Mouse (Mus musculus) left cerebral cortex, adult 8-10 months (tissue): ENCODE results near the gene Il21. TPM values are rescaled to one million over a fixed set of nuclear protein-coding genes. Genes with fewer than 3 reads are reported as not detected.
A peak's percentile ranks its signal among the peaks of the same experiment; 100 is the strongest.

Source experiments
- DNase-seq, 2 experiments: peaks; one replicate each; pipeline ENCODE4 v3.0.0; 2022; ENCODE audit warnings: low spot score in 2 of 2
- total RNA-seq, 4 experiments: library from RNA; stranded (reverse); gene quantifications; 2 replicates each; pipeline ENCODE4 v1.2.4; 2022

Gene Il21
- total RNA-seq, result under 1 TPM in 3 of 4 experiments, not detected in 1; 0.11 to 0.54 (median 0.12) TPM

DNA sequence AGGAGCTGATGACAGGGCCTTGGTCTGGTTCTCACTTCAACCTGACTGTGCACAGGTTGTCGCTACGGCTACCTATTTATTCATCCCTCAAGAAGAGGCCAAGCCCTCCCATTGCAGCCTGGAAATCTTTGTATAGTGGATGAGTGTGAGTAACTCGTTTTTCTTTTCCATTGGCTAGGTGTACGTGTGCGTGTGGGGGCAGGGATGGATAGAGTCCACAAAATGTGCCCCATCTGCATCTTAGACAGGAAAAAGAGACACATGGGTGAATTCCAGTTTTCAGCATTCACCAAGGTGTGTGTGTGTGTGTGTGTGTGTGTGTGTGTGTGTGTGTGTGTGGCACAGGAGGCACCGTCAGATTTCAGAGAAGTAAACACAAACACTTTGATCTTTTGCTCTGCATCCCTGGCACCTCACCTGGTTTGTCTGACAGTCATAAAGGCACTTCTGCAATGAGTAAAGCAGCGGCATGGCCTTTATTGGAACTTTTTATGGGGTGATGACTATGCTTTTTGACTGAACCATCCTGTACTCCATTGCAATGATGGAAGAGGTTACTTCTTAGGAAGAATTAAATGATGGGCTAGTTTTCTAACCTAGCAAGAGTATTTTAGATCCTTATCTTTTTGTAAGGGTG lies at the start of gene Il21:
Gene Il21 (minus strand): TSS at position 51 of the 637 bp plus-strand sequence.
- DNase-seq, result no peak

DNA sequence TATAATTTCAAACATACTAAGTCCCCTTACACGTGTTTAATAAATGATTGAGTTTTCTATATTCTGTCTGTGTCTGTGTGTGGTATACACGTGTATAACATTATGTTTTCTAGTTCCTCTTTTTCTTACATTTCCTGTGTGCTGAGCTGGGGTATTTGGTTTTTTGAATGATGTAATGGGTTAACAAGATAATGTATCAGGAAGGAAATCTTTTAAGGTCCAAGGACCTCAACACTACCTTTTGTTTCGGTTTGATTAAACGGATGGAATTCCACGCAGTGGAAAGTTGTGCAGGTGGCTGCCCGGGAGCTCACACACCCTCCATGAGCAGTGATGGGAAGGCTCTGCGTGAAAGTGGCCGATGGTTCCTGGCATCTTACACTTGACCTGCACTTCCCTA lies 48.4 kb upstream of the Il21 start:
- DNase-seq, result no peak

DNA sequence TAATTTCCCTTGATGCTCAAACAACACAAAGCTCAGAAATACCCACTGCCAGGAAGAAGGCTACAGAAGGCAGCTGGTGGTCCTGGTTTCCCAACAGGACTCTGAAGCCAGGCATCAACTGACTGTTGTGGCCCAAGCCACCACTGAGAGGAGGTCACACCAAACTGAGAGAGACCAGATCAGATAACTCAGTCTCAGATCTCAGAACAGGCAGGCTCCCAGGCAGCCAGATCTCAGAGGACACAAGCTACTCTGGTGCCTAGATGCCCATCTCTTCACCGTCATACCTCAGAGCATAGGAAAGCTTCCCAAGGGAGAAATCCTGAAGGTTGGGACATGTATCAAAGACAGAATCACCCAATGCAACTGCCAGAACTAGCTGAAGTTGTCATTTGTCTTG lies 47.8 kb upstream of the Il21 start:
- DNase-seq, result no peak

DNA sequence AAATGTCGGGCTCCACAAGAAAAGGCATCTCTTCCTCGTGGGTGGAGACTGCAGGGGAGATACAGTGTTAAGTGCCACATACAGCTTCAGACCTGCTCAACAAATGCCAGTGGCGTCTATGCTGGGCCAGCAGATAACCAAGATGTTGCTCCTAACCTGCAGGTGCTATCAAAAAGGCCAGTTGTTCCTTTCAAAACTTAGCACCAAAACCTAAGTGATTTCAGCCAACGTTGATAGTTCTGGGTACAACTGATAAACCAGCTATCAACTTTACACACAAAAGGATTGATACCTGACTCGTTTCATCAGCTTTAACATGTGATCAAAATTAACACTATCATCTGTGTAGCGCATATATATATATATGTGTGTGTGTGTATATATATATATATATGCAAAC lies 42.2 kb upstream of the Il21 start:
- DNase-seq, result no peak

DNA sequence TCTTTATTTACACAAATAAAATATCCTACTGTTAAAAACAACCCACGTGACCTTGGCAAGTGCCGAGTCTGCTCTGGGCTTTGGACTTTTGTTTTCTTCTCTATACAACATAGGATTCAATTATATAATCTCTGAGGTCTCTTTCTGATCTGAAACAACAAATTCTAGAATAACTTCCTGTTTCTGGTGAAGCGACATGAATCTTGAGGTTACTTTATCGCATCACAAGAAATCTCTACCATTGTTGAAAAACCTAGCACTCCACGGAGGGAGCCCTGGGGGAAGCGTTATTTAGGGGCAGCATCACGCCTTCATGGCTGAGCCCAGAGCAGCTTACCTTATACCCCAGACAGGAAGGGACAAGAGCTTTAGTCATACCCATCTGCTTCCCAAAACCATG lies 40.7 kb upstream of the Il21 start:
- DNase-seq, result no peak

DNA sequence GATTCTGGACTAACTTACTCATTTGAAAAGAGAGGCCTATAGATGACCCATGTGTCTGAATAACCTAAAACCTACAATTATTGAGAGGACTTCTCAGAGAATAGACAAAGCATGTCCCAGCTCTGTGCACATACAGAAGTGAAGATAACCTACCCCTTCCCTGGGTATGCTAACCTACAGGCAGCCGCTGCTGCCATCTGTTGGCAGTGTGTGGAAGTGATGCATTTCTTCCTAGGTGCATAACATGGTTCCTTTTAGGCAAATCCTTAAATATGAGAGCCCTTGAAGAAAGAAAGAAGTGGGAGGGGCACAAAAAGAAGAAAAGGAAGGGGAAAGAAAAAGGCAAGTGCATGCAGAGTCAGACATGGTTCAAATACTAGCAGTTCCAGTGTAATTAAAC lies 38.8 kb upstream of the Il21 start:
- DNase-seq, result peak in 1 of 2 experiments; percentile 47

DNA sequence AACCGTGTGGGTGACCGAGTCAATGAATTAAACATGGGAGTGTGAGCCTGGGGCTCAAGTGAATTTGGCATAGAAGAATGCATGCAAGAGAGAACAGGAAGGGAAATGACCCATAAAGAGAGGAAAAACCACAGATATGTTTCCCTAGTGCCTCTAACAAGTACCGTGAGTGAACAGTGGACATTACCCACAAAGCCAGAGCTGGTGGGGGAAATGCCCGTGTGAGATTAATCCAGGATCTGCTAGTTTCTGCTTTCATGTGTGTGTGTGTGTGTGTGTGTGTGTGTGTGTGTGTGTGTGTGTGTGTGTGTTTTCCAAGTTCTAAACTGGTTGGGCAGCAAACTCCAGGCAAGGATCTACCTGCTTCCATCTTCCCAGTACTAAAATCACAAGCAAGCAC lies 37.5 kb upstream of the Il21 start:
- DNase-seq, result no peak

DNA sequence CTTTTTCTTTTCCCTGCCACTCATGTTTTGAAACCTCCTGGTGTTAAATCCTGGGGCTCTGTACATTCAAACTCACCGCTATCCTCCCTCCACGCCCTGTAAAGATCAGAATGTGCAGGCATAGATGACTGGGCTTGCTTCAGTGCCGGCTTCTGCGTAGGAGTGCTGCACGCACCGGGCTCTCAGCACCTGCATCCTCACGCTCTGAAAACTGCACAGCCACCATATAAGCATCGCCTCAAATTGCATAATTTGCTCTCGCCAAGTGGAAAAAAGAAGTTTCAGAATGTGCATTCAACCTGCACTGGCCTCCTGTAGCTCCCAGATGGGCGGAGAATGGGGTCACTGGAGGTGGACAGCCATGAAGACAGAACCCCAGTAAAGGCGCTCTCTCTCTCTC lies 35.9 kb upstream of the Il21 start:
- DNase-seq, result peak in 1 of 2 experiments; percentile 55

DNA sequence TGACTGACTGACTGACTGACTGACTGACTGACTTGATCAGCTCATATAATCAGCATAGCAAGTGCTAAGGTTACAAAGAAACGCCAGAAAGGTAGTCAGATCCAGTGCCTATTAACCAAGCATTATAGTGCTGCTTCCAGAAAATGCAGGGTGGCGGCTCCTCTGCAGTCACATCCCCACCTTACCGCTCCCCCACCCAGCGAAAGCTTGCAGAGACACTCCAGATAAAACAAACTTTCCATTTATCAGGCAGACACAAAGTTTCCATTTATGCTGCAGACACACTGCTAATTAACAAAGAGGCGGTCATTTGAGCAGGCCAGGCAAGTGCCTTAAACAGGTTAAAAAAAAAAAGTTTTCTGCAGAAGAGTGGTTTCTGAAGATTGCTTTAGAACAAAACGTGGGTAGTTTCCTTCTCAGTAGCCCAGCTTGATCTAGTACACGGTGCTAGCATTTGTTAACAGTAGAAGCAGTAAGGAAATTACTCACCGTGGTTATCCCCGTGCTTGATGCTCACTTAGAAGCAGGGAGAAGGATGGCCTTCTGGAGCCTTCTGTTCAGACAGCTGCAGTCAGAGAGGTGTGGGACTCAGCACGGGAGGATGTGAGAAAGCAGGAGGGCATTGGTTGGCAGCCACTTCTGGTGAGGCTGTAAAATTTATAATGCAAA lies 27.0 kb upstream of the Il21 start:
- DNase-seq, result peak; percentile 32 to 86

DNA sequence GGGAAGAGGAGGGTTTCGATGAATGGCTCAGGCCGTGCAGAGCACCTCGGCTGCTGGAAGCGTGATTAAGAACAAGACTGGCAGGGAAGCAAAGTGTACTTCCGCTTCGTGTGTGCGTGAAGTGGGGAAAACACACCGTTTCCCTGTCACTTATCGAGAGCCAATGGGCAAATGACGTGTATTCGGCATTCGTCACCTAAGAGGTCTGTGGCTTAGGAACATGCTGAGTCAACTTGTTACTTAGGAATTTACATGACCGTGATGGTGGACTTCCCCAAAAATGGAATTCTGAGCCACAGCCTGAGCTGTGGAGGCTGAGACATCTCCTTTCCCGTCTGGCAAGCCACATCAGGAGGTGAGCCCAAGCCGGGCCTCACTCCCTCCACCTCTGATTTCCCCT lies 25.3 kb upstream of the Il21 start:
- no peak for DNase-seq

DNA sequence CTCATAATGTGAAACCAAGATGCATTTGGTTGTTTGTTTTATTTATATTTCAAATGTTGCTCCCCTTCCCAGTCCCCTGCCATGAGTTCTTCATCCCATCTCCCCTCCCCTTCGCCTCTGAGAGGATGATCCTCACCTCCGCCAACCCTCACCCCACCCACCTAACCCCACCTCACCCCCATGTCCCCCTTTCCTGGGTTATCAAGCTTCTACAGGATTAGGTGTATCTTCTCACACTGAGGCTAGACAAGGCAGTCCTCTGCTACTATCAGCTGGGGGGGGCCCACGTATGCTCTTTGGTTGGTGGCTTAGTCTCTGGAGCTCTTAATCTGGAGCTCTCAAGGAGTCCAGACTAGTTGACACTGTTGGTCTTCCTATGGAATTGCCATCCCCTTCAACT lies 18.5 kb upstream of the Il21 start:
- no peak for DNase-seq

DNA sequence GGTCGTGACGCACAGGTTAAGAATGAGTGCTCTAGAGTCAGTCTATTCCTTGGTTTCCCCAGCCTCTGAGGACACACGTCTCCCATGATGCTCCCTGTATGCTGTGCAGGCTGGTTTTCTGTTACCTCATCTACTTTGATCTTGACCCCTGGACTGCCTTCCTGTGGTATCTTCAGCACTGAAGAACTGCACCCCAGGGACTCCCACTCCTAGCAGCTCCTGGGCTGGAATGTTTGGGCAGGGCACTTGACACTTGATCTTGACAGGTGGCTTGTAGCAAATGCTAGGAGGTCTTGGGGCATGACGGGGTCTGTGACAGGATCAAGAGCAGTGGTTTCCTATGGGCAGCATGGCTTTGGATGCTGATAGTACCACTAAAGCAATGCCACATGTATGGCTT lies 2.6 kb upstream of the Il21 start:
- DNase-seq, result no peak

DNA sequence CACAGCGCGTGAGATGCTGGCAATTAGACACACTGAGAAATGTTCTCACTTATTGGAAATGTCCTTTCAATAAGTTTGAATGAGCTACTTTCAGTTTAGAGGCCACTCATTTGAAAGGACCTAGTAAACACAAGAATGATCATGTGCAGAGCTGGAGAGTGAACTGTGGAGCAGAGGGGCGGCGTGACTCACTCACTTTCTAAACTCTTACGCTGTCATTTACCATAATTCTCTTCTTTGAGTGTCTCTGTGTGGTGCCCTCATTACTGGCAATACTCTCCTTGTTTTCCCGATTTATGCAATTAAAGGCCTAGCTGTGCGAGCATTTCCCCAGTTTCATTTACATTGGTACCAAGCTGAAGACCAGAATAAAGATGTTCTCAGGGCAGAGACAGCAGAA lies 1.3 kb downstream of the Il21 start:
- no peak for DNase-seq

DNA sequence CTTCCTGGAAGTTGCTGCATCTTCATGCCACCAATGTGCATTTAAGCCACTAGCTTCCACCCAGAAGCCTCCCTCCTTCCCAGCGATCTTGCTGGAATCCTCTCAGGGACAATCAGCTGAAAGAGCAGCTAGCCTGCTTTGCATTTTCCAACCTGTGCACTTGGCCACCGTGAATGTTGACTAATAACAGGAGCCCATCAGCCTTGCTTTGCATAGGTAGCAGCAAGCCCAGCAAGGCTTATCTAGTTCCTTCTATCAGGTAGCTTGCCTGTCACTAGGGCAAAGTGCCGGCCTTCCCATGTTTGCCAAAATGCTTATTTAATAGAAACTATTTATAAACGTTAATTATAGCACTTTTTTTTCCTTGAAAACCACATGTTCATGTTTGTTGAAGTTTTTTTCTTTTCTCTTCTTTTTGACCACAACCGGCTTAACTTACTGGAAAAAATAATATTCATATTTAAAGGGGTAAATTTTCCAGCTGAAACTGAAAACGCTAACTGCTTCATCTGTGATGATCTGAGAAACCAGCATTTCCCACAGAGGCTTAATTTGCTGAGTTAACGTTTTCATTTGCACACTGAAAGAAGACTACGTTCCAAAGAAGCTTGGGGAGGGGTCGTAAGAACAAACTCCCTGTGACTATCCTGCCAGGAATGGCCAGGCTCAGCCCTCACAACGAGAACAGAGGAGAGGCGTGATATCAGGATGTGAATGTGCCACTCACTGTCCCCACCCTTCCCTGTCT lies 3.2 kb downstream of the Il21 start:
- DNase-seq, result no peak

DNA sequence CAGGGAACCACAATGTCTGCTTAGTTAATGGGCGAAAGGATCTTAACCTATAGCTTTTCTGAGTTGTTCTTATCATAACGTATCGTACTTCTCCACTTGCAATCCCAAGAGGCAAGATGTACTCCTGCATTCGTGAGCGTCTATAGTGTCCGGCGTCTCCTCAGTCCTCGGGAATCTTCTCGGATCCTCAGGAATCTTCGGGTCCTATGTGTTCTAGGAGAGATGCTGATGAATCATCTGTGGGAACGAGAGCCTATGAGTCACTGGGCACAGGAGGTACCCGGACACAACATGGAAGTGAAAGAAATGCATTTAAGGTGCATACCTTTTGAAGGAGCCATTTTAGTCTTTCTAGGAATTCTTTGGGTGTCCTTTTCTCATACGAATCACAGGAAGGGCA lies 7.3 kb downstream of the Il21 start:
- DNase-seq, result no peak

DNA sequence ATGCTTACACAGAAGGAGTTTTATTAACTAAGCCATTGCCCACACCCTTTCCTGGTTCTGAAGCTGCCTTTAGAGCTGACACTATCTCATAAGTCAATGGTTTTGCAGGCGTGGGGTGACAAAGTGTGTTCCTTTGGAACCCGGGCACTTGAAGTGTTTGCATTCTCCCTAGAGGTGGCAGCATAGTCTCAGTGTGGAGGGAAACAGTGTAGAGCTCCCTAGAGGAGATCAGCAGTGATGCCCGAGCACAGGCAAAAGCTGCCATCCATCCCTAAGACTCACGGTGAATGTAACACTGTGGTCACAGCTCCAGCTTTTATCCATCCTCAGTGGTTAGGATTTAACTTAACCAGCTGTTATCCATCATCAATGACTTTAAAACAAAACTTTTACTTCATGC lies 13.4 kb downstream of the Il21 start:
- DNase-seq, result peak; percentile 24

DNA sequence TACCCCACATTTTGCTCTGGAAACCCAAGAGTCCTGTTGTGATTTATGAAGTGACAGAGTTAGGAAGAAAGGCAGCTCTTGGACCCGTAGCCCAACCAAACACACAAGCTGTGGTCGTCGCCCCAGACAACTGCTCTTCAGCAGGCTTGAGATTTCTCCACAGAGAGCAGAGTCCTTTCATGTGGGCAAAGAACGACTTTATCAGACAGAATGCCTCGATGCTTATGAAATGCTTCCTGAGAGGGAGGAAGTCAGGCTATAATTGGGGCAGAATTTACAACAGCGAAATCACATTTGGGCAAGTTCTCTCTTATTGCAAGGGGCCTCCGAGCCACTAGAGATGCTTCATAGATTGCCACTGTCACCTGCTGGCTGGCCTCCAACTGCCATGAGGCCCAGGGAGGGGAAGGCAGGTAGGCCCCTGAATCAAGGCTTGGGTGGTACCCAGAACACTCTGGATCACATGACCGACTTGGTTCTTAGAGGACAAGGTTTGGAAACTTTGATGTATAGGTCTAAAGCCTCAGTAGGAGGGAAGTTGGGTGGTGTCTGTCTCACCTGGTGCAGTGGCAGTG lies 27.1 kb downstream of the Il21 start:
- DNase-seq, result no peak

DNA sequence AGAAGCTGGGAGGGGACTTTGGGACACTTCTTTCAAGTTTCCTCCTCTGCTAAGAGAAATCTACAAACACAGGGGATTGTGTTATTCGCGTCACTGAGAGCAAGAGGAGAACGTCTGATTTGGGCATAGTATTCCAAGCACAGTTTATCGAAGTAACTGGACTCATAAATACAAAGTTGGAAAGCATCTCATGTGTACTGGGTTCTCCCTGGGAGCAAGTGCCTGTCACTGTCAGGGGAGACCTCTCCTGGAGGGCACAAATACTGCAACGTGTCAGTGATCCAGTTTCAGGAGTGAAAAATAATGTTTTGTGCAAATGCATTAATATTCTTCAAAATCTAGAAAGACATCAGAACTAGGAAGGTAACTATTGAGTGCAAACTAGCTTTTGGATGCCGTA lies 27.9 kb downstream of the Il21 start:
- no peak for DNase-seq

DNA sequence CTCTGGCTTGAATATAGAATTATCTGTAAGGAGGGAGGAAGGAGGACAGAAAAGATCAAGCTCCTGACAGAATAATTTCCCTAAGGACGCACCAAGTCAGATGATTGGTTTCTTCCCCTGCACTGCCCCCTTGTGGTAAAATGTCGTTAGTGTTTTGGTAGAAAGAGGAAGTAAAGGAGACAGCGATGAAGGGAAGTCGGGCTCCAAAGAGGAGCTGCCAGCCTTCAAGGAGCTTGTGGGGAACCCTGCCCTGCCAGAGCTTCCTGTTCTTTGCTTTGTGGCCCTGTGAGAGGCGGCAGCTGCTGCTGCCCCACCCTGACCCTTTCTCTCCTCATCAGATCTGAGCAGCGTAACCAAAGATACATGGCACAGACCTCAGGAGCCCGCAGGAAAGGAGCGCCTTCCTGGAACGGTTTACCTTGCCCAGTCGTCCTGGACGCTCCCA lies 28.4 kb downstream of the Il21 start:
- DNase-seq, result peak; percentile 28 to 61

DNA sequence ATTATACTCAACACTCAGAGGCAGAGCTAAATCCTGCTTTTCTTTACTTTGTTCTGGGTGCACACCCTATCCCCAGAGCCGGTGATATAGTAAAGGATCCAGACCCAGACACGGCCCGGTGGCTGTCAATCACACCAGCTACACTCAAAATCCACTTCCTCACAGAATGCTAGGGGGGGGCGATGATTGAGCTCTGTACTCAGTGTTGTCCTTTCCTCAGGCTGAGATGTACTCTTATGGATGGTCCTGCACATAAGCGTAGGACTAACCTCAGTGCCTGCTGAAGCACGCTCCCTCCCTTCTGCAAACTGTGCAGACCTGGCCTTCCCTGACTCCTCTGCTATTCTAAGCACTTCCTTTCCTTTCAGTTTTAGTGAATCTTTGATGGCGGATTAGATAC lies 29.6 kb downstream of the Il21 start:
- no peak for DNase-seq

DNA sequence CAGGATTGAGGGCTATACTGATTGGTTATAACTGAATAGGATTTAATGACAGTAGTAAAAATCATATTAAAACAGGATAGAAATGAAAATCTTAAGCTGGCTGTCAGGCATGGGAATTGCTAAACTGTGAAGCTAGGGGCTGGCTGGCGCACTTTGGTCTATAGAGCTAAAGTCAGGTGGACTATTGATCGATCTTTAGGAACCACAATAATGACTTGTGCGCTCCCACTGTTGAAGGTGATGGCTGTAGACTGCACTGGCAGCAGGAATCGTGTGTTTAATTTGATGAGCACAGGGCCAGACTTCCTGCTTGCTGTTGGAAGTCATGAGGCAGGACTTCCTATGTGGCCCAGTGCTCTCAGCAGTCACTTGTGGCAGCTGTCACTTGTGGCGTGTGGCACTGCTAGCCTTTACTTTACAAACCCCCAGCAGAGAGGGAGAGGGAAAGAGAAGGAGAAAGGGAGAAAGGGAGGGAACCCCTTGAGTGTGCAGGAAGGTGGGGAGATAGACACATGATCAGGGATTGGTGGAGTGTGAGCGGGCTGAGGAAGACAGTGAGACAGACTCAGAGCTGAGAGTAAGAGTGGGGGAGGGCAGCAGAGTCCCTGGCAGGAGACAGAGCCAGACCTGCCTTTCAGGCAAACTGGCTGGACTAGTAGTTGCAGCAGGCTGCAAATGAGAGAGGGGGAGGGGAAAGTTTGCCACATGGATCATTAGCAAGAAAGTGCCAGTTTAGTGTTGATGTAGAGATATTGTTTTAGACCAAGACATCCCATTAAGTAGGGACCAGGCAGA lies 31.1 kb downstream of the Il21 start:
- DNase-seq, result no peak
